Mouse (Mus musculus) stomach, embryonic 14.5 days (tissue): ENCODE measurements around the gene Cbl. TPM values are rescaled to one million over a fixed set of nuclear protein-coding genes. Genes with fewer than 3 reads are reported as not detected.

ENCODE experiments used
- ATAC-seq: fragments of 200-750 bp; cut with Nextera tagmentation; 2 replicates; pipeline ENCODE4 v1.8.0; 2017; ENCODE audit warnings: low read depth, moderate TSS enrichment; ENCODE audit not compliant: insufficient number of reproducible peaks, insufficient read depth, low FRiP score
- H3K27ac ChIP-seq: fragments of 300-500 bp; sonication (generic); 2 replicates; pipeline ENCODE4 v1.5.1; 2014; ENCODE audit warnings: mild to moderate bottlenecking, low read length, moderate library complexity, mixed read lengths
- H3K27me3 ChIP-seq: fragments of 300-500 bp; sonication (generic); 2 replicates; pipeline ENCODE4 v1.6.1; 2014; ENCODE audit warnings: low read length, control low read depth, mixed read lengths; ENCODE audit not compliant: control insufficient read depth, insufficient read depth
- H3K36me3 ChIP-seq: fragments of 300-500 bp; sonication (generic); 2 replicates; pipeline ENCODE4 v1.6.1; 2014; ENCODE audit warnings: mild to moderate bottlenecking, control low read depth, low read length, moderate library complexity, mixed read lengths; ENCODE audit not compliant: control insufficient read depth, insufficient read depth
- H3K4me1 ChIP-seq: fragments of 300-500 bp; sonication (generic); 2 replicates; pipeline ENCODE4 v1.6.1; 2014; ENCODE audit warnings: low read length, control low read depth, mixed read lengths; ENCODE audit not compliant: control insufficient read depth, insufficient read depth
- H3K4me2 ChIP-seq: fragments of 300-500 bp; sonication (generic); replicated peaks from 2 replicates; pipeline ENCODE4 v1.6.1; 2014; ENCODE audit warnings: low read depth, low read length, control low read depth
- H3K4me3 ChIP-seq: fragments of 300-500 bp; sonication (generic); 2 replicates; pipeline ENCODE4 v1.5.1; 2014; ENCODE audit warnings: low read depth, low read length, control low read depth
- H3K9ac ChIP-seq: fragments of 300-500 bp; sonication (generic); replicated peaks from 2 replicates; pipeline ENCODE4 v1.6.1; 2014; ENCODE audit warnings: low read depth, mild to moderate bottlenecking, control low read depth, low read length, moderate library complexity, mixed read lengths
- H3K9me3 ChIP-seq: fragments of 300-500 bp; sonication (generic); 2 replicates; pipeline ENCODE4 v1.6.1; 2016; ENCODE audit warnings: low read depth, low read length, control low read depth; ENCODE audit not compliant: control insufficient read depth
- WGBS: fragments of 180-500 bp; shearing (Covaris S2); extraction: QIAGEN DNeasy Blood & Tissue Kit; methylation state at CpG from one replicate; pipeline ENCODE4 v1.1.7; 2014; 5-methylcytosine and 5-hydroxymethylcytosine counted together
- polyA plus RNA-seq: library from polyadenylated mRNA; unstranded; fragments of >200 nt; fragmentation: Nextera tagmentation; extraction: Ambion mirVana; gene quantifications from 2 replicates; pipeline ENCODE4 v1.2.1, GENCODE M21; 2014

Cbl gene
- 18.5 and 19.9 TPM in 2 replicates for polyA plus RNA-seq

DNA sequence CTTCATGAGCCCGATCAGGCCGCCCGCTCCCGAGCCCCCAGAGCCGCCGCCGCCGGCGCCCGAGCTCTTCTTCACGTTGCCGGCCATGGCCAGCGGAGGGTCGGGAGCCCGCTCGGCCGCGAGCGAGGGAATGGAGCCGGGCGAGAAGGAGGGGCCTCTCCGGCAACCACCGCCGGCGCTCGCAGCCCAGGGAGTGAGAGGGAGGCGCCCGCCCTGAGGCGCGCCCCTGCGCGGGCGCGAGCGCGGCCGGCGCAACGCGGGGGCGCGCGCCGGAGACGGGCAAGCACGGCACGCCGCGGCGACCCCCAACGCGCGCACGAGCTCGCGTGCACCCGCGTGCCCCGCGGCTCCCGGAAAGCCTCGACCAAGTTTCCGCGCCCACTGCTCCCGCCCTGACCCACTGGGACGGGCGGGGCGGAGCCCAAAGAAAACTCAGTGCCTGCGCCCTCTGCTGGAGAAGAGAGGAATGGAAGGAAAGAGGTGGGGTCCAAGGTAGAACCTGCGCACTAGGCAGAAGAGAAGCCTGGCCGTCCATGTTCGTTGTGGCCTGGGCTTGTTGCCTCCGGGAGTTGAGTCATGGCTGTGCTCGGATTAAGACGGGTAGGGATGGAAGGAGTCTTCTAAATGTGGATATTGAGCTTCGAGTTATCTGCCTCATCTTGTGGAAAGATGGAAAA, at the start of gene Cbl:
Cbl (minus strand) TSS at position 248 of the 677 bp plus-strand sequence.
- WGBS, result under 1% methylated on average over 75 of the region's 76 CpGs
- Histone ChIP-seq H3K9me3 (no peaks in the 10 kb centered on the region), H3K9ac (peak within 1 kb of the TSS; percentile 83), H3K27ac (peak within 1 kb of the TSS; percentile 83; the same call in 1 of the 2 replicates), H3K4me2 (peak within 1 kb of the TSS; percentile 75), H3K4me1 (peaks cover 2% of the 10 kb centered on the region; the same call in 1 of the 2 replicates), H3K4me3 (peak within 1 kb of the TSS; percentile 81), H3K36me3 (no peaks in the 10 kb centered on the region), H3K27me3 (no peaks in the 10 kb centered on the region)
- ATAC-seq, result peak; percentile 92

DNA sequence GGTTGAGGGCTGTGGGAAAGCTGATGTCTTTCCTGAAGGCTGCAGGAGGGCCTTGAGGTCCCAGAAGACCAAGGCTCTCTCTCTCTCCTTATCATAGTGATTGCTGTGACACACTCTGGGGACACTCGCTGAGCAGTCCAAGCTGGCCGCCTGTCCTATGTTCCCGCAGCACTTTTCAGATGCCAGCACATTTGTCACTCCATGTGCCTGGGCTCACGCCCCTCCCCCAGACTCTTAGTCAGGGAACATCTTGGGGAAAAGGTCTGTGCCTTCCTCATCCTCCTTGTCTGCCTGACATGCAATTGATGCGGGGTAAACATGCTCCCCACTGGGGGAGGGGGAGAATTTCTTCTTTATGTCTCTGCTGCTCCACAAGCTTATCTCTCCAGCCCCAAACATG, 49.3 kb upstream of the Cbl start:
- no peak overlapping the region for H3K4me3 ChIP-seq
- H3K27ac ChIP-seq, result no peak overlapping the region
- no peaks in the 10 kb centered on the region for H3K4me1 ChIP-seq
- H3K9me3 ChIP-seq, result no peaks in the 10 kb centered on the region
- no peak overlapping the region for H3K4me2 ChIP-seq
- WGBS, result 71% methylated on average over 5 of the region's 5 CpGs
- no peaks in the 10 kb centered on the region for H3K27me3 ChIP-seq
- no peaks in the 10 kb centered on the region for H3K36me3 ChIP-seq
- no peak overlapping the region for H3K9ac ChIP-seq
- ATAC-seq, result no peak

DNA sequence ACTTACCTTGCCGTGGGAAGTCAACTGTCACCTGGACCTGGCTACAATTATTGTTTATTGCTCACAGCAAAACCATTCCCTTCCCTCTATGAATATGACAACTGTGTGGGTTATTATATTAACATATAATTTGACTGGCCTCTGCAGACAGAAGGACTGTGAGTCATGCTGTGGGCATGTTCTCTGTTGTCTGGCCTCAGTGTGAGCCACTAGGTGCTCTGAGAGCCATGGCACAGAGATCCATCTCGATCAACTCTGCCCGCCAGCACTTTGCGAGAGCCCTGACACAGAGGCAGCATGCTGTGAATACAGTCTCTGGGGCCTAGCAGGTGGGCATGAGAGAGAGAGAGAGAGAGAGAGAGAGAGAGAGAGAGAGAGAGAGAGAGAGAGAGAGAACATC, 36.1 kb upstream of the Cbl start:
- ATAC-seq, result no peak
- H3K27ac ChIP-seq, result no peak overlapping the region
- no peak overlapping the region for H3K4me2 ChIP-seq
- no peak overlapping the region for H3K9ac ChIP-seq
- H3K4me1 ChIP-seq, result 0 out of 2 replicates have a peak, but pooled peaks cover 9% of the 10 kb centered on the region
- no peaks in the 10 kb centered on the region for H3K9me3 ChIP-seq
- 84% methylated on average over 4 of the region's 4 CpGs for WGBS
- H3K4me3 ChIP-seq, result no peak overlapping the region
- no peaks in the 10 kb centered on the region for H3K27me3 ChIP-seq
- no peaks in the 10 kb centered on the region; the same call in 1 of the 2 replicates for H3K36me3 ChIP-seq

- no peaks in the 10 kb centered on the region; the same call in 1 of the 2 replicates for H3K36me3 ChIP-seq
- no peak overlapping the region for H3K4me3 ChIP-seq
- no peak overlapping the region for H3K4me2 ChIP-seq
- no peak for ATAC-seq
- H3K27me3 ChIP-seq, result no peaks in the 10 kb centered on the region
- no peak overlapping the region for H3K27ac ChIP-seq
- WGBS, result 78% methylated on average over 3 of the region's 3 CpGs
- H3K9me3 ChIP-seq, result no peaks in the 10 kb centered on the region
- 0 out of 2 replicates have a peak, but pooled peaks cover 9% of the 10 kb centered on the region for H3K4me1 ChIP-seq
- H3K9ac ChIP-seq, result no peak overlapping the region
Measured at GRCm38 (mm10) chr9:44269077-44269476, 35.2 kb upstream of the Cbl start.

DNA sequence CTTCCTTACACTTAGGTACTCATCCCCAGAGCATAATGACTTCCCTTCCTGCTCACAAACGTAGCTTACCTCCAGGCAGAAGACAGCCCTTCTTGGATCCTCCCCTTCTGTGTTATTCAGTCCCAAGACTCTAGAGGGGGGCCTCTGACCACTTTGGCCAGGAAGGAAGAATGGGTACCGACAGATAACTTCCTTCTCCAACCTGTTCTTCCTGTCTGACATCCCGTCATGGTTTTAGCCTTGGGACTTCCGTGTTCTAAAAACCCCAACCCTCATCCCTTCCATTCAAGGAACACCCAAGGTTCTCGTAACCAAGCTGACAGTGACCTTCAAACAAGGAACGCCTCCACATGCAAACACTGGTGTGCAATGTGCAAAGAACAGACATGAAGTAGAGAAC, 34.6 kb upstream of the Cbl start, which contains the start of gene Nlrx1:
Nlrx1 (minus strand) TSS at position 168 of the 400 bp plus-strand sequence.
- peak; percentile 15; the same call in 1 of the 2 replicates for ATAC-seq
- H3K4me2 ChIP-seq, result peak within 1 kb of the TSS; percentile 75
- 0 out of 2 replicates have a peak, but pooled peaks cover 9% of the 10 kb centered on the region for H3K4me1 ChIP-seq
- peak within 1 kb of the TSS; percentile 79 for H3K9ac ChIP-seq
- no peaks in the 10 kb centered on the region for H3K27me3 ChIP-seq
- H3K27ac ChIP-seq, result peak within 1 kb of the TSS; percentile 72; the same call in 1 of the 2 replicates
- H3K4me3 ChIP-seq, result peak within 1 kb of the TSS; percentile 50
- no peaks in the 10 kb centered on the region for H3K36me3 ChIP-seq
- H3K9me3 ChIP-seq, result no peaks in the 10 kb centered on the region
- 64% methylated on average over 6 of the region's 6 CpGs for WGBS

DNA sequence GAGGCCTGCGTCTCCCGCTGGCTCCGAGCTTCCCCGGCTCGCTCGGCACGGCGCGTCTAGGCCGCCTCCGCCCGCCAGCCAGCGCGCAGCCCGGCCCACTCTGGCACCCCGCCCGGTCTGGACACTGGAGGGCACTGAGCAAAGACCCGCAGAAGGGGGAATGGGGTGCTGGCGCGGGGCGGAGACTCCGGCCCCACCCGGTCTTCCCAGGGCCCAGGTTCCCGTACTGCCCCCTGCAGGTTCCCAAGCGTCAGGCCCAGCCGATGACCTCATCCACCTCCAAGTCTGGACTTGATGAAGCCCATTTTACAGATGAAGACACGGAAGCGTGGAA, 34.1 kb upstream of the Cbl start:
- no peaks in the 10 kb centered on the region for H3K27me3 ChIP-seq
- peak overlapping the region; percentile 72; the same call in 1 of the 2 replicates for H3K27ac ChIP-seq
- ATAC-seq, result peak; percentile 90
- H3K4me1 ChIP-seq, result 0 out of 2 replicates have a peak, but pooled peaks cover 9% of the 10 kb centered on the region
- H3K36me3 ChIP-seq, result no peaks in the 10 kb centered on the region
- peak overlapping the region; percentile 79 for H3K9ac ChIP-seq
- H3K4me3 ChIP-seq, result peak overlapping the region; percentile 50
- peak overlapping the region; percentile 75 for H3K4me2 ChIP-seq
- no peaks in the 10 kb centered on the region for H3K9me3 ChIP-seq
- 7% methylated on average over 28 of the region's 28 CpGs for WGBS

- H3K4me1 ChIP-seq, result 0 out of 2 replicates have a peak, but pooled peaks cover 9% of the 10 kb centered on the region
- peak overlapping the region; percentile 50 for H3K4me3 ChIP-seq
- 0 out of 2 replicates have a peak, but pooled peaks cover under 1% of the 10 kb centered on the region for H3K36me3 ChIP-seq
- no peaks in the 10 kb centered on the region for H3K9me3 ChIP-seq
- H3K27me3 ChIP-seq, result no peaks in the 10 kb centered on the region
- H3K27ac ChIP-seq, result peak overlapping the region; percentile 72; the same call in 1 of the 2 replicates
- 8% methylated on average over 23 of the region's 23 CpGs for WGBS
- ATAC-seq, result no peak; the same call in 1 of the 2 replicates
- peak overlapping the region; percentile 79 for H3K9ac ChIP-seq
- H3K4me2 ChIP-seq, result peak overlapping the region; percentile 75
Measured at GRCm38 (mm10) chr9:44267319-44268026, 33.6 kb upstream of the Cbl start.

GRCm38 (mm10) chr9:44266478-44267226, 32.8 kb upstream of the Cbl start:
- Histone ChIP-seq H3K9ac (no peak overlapping the region), H3K27me3 (no peaks in the 10 kb centered on the region), H3K36me3 (0 out of 2 replicates have a peak, but pooled peaks cover 4% of the 10 kb centered on the region), H3K4me1 (0 out of 2 replicates have a peak, but pooled peaks cover 9% of the 10 kb centered on the region), H3K4me3 (no peak overlapping the region), H3K27ac (peak overlapping the region; percentile 3; the same call in 1 of the 2 replicates), H3K4me2 (0 out of 2 replicates have a peak overlapping the region, but pooled peaks have one; percentile 75), H3K9me3 (no peaks in the 10 kb centered on the region)
- ATAC-seq, result no peak
- 42% methylated on average over 8 of the region's 8 CpGs for WGBS
